Mouse (Mus musculus) bone marrow, adult 2 months (tissue): ENCODE results near the gene Abr.

Experiments
- CTCF ChIP-seq: fragments of 200-500 bp; IDR thresholded peaks from 2 replicates; pipeline ENCODE4 v1.5.1; 2011; ENCODE audit warnings: low read length, control low read depth; ENCODE audit not compliant: control insufficient read depth, insufficient read depth
- POLR2A ChIP-seq: fragments of 200-500 bp; IDR thresholded peaks from 2 replicates; pipeline ENCODE4 v1.6.1; 2011; ENCODE audit warnings: low read depth, mild to moderate bottlenecking, control low read depth, low read length, borderline replicate concordance; ENCODE audit not compliant: control insufficient read depth

- TF ChIP-seq CTCF (no peak), POLR2A (no peak)
Observed at GRCm38 (mm10) chr11:76518125-76518524, 104.0 kb downstream of the Abr start.
